Mouse (Mus musculus) T-helper 2 cell (primary cell): ENCODE results near the gene D430041D05Rik.

Experiments used
- in situ Hi-C: fragments of 300-600 bp; cut with MboI, MseI; formaldehyde crosslinking; loops from one replicate; pipeline ENCODE4 v1.15.1; 2025; ENCODE audit warnings: high pct_unique_total_duplicates

Gene D430041D05Rik

GRCm38 (mm10) chr2:104351415-104352203 lies 59.2 kb downstream of the D430041D05Rik start:
- in situ Hi-C loops = no loop called here

DNA sequence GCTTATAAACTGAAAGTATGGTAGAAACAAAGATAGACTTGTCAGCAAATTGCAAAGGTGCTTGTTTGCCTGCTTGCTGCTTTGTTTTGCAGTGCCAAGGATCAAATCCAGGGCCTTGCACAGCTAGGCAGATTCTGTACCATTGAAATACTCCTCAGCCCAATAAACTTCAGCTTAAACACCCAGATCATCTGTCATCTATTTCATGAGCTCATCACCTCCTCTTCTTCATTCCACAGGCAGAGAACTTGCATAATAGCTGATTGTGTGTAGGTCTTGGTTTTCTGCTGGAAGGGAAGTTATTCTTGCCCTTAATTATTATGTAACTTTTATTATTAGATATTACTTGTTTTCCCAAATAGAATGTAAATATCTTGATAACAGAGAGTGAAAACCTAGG lies 73.2 kb downstream of the D430041D05Rik start:
- in situ Hi-C loops = no loop called here

DNA sequence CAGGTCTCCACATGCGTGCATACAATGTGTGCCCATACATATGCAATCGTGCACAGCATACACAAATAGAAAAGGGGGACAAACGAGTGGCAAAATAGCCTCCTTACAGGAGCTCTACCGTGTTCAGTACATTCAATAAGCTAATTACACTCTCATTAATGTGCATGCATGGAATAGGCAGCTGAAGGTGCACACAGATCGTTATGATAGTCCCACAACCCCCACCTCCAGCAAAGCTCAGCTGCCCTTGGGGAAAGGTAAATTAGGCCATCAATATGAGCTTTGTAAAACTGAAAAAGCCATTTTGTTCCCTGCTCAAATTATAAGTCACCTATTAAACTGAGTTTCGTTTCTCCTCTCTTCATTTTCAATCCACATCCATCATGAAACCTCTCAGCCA lies 75.0 kb downstream of the D430041D05Rik start:
- in situ Hi-C loops = no loop called here

GRCm38 (mm10) chr2:104333952-104334351 lies 76.9 kb downstream of the D430041D05Rik start:
- in situ Hi-C loops = no loop called here

GRCm38 (mm10) chr2:104332707-104333106 lies 78.1 kb downstream of the D430041D05Rik start:
- in situ Hi-C loops = no loop called here

GRCm38 (mm10) chr2:104331261-104331660 lies 79.6 kb downstream of the D430041D05Rik start:
- in situ Hi-C loops = no loop called here

DNA sequence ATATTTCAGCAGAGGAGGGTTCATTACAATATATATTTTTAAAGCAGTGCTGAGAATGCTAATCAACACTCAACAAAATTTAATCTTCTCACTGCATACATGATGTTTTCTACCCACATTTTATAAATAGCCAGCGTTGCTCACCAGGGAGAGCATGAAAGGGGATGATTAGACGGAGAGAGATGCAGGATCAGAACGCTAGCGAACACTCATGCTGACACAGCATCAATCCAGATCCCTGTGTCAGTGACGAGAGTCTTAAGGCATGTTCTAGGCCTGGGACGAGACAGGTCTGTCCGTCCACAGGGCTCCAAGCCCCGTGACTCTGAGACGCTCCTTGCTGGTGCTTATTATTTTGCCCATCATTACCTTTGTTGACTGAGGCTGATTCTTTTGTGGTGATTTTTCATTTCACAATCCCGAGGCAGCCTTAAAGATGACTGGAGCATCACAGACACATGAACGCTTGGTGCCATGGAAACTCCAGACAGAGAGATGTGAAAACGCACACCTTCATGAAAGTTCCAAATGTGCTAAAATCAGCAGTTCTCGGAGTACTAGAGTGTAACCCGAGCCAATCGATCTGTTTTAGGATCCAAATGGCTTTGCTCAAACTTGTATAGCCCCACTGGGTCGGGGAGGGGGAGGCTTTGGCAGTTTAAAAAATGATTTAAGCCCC lies 83.6 kb downstream of the D430041D05Rik start:
- in situ Hi-C loops = no loop called here

- in situ Hi-C loops = no loop called here
Measured at GRCm38 (mm10) chr2:104323773-104324172, 87.0 kb downstream of the D430041D05Rik start.

DNA sequence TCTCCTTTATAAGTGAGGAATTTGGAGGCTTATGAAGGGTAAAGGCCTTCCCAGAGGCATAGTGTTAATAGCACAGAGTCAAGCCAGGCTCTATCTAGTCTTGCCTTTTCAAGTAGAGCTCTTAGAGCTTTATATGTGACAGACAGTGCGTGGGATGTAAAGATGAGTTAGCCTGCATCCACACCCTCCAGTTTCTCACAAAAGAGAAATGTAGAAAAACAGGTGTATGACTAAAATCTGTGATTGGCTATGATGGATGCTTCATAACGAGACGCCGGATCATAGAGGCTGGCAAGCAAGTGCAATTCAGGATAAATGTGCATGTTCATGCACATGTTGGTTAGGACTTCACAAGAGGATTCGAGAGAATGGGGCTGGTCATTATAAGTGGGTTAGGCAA lies 87.5 kb downstream of the D430041D05Rik start:
- in situ Hi-C loops = no loop called here

DNA sequence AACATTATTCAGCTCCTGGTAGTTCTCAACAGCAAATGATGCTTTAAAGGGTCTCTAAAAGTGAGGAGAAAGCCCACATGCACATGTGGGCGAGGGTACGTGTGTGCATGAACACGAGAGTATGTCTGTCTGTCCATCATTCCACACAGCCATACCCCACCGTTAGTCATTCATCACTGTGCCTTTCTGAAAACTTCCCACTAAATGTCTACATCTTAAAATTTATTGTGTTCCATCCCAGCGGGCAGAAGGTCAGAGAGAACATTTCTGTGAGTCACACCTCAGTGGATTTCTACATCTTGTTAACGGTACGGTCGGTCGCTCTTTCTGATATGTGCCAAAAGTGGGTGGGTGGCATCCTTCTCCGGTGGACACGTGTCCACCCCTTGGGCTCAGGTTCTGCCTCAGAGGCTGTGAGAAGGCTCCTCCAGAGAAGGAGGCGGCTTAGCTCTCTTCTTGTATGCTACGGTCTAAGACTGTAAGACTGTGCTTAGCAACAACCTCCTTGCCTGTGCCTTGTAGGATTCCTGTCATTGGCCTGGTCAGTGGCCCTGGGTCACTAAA lies 90.7 kb downstream of the D430041D05Rik start:
- in situ Hi-C loops = no loop called here

DNA sequence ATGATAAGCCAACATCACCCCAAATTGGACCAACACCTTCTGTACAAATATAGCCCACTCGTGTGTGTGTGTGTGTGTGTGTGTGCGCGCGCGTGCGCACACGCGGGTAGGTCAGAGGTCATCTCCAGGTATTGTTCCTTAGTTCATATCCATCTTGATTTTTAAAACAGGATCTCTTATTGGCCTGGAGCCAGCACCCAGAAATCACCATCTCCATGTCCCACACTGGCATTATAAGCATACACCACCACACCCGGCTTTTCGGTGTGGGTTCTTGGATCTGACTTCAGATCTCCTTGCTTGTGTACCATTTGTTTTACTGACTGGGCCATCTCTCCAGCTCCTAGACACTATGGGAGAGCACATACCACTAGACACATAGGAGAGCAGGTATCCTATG lies 91.4 kb downstream of the D430041D05Rik start:
- in situ Hi-C loops = loop anchor here (5.0 kb wide), 1 partner anchor 57 kb away; no protein-coding TSS in a partner anchor

GRCm38 (mm10) chr2:104318881-104319280 lies 91.9 kb downstream of the D430041D05Rik start:
- in situ Hi-C loops = loop anchor here (5.0 kb wide), 1 partner anchor 57 kb away; no protein-coding TSS in a partner anchor

DNA sequence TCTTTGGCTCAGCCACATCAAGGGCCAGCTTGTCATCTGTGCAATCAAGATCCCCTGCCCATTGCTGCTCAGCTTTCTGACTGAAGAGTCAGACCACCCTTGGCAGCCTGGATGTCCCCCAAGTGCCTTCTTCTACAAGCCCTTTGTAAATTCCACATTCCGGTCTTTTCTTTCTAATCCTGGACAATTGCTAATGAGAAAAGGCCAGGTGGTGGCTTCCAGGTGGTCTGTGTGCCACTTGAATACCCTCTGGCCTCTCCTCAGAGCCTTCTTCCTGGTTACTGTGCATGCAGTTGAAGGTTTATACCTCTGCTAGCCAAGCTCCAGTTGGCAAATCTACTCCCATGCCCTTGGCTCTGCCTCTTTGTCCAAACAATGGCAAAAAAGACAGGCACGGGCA lies 92.6 kb downstream of the D430041D05Rik start:
- in situ Hi-C loops = loop anchor here (5.0 kb wide), 1 partner anchor 56 kb away; no protein-coding TSS in a partner anchor

GRCm38 (mm10) chr2:104317631-104318030 lies 93.2 kb downstream of the D430041D05Rik start:
- in situ Hi-C loops = loop anchor here (5.0 kb wide), 1 partner anchor 55 kb away; no protein-coding TSS in a partner anchor

- in situ Hi-C loops = loop anchor here (5.0 kb wide), 1 partner anchor 54 kb away; no protein-coding TSS in a partner anchor
Measured at GRCm38 (mm10) chr2:104316483-104316882, 94.3 kb downstream of the D430041D05Rik start.

- in situ Hi-C loops = no loop called here
Measured at GRCm38 (mm10) chr2:104313246-104313645, 97.6 kb downstream of the D430041D05Rik start.

- in situ Hi-C loops = no loop called here
Measured at GRCm38 (mm10) chr2:104307102-104307501, 103.7 kb downstream of the D430041D05Rik start.

DNA sequence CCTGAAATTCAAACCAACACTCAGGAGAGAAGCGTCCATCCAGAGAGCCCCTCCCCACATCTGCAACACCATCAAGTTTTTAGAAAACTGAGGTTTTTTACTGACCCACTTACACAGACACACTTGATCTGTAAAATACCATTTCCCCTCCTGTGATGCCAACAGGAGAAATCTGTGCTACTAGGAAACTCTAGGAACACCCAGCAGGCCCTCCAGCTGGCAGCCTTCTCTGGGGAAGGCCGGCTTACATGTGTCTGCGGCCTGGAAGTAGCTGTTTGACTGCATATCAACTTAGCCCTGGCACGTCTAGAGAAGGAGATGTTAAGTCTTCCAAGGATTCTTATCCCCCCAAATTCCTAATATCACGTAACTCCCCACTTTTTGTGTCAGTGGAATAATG lies 105.1 kb downstream of the D430041D05Rik start:
- in situ Hi-C loops = no loop called here

DNA sequence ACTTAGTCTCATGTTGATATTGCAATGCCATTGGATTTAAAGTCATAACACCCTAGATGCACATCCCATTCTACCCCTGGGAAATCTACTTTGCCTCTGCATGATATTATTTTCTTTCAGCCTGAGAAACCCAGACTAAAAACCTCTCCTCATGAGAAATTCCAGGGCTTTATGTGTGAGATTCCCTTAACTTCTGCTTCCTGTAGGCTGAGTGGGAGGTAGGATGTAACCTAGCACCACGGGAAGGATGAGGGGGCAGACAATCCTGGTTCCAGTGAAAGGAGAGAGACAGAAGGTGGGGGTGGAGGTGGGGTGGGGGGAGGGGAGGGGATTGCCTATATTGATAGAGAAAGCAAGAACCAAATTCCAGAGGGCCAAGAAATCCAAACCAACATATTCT lies 110.9 kb downstream of the D430041D05Rik start:
- in situ Hi-C loops = no loop called here

DNA sequence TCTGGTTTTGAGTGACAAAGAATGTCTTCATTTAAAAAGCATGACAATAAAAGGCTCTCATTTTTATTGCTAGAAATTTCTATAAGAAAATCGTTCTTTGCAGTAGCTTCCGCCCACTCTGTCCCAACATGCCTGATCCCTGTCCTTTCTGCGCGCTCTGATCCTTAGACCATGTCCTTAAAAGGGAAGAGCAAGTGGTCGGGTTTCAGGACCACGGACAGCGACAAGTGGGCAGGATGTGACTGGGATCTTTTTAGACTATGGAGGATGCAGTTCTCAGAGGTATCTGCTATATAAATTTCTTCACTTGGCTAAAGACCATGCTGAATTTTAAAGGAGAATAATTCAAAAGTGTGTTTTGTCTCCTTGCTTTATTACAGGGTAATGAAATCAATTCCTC lies 111.7 kb downstream of the D430041D05Rik start:
- in situ Hi-C loops = no loop called here

- in situ Hi-C loops = no loop called here
Measured at GRCm38 (mm10) chr2:104286821-104287220, 124.0 kb downstream of the D430041D05Rik start.

DNA sequence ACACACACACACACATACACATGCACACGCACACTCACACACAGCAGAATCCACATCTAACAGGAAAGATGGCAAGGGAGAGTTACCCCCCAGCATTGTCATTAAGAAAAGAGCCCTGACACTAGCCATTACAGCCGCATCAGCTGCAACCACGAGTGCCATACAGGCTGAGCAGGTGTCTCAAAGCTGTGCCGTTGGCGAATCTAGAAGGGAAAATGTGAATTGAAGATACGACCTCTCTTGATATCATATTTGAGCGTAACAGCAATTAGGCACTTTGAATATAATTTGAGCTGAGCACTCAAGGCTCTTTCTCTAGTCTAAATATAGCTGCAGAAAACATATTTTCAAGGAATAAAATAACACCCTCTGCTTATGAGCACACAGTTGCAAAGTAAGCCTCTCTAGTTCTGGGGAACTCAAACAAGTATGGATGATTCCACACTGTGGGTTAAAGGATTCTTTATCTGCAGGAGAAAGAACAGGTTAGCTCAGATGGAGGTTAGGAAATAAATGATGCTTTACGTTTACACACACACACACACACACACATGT lies 127.3 kb downstream of the D430041D05Rik start:
- in situ Hi-C loops = no loop called here
